Mouse (Mus musculus) bone marrow macrophage, adult 2 months (primary cell): ENCODE data around the gene Tgtp1.
"Not testable (repeated sequence)": the region's sequence is repeated elsewhere in the genome, so short reads cannot be mapped to it uniquely, and the experiment has no call there.

Source experiments
- CTCF ChIP-seq: IDR thresholded peaks from 2 replicates; pipeline ENCODE4 v1.5.1; 2012; ENCODE audit warnings: low read depth, mild to moderate bottlenecking, low read length, moderate library complexity
- POLR2A ChIP-seq: IDR thresholded peaks from 2 replicates; pipeline ENCODE4 v1.6.1; 2012; ENCODE audit warnings: mild to moderate bottlenecking, low read depth, low read length, borderline replicate concordance

DNA sequence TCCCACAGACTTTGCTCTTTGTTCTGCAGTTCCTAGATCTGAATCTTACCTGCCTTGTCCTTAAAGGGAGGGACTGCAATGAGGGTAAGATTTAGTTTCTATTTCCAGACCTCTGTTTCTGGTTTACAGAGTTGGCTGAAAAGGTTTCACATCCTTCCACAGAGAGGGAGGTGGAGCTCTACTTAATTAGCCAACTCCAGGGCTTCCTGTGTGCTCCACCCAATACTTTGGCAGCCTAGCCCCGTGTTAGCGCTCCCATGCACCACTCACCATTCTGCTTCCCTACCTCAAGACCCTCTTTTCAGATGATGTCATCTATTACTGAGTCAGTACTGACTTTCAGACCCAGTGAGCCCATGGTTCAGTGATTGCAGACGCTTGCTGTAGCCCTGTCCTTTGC lies 14.7 kb downstream of the Tgtp1 start, which contains the start of gene 9930111J21Rik1:
- not testable (repeated sequence) for TF ChIP-seq POLR2A, CTCF
